13 mouse cellular contexts compared by ENCODE assay signal in the genomic region with DNA sequence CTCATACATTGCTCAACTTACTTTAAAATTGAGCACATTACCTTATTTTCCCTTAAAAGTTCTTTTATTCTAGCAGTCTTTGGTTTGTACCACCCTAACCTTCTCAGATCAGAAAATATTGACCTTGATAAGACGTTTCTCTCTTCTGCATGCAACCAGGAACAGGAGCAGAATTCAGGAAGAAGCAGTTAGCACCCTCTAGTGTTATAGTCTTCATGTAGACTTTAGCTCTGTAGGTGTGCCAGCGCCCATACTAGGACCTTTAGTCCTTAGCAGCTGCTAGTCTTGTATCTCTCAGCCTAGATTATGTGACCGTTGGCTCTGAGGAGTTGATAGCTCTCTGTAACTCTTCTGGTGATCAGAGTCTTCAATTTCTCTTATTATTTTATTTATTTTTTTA.
DNase-seq lines count a peak whose midpoint lies in the region; ATAC-seq lines count a peak whose summit lies in the region.
"Had no signal": no experiment of that assay in that cellular context is flagged by ENCODE, and none has a peak within 500 bp of the region (broad histone marks: within the 10 kb centered on the region; RNA-seq: fewer than 3 reads in every experiment).

No protein-coding gene starts in this region.

- no peak for ATAC-seq in midbrain, embryonic 14.5 days (ENCODE audit: low FRiP score, low TSS enrichment)
- no peak for ATAC-seq in midbrain, embryonic 16.5 days
- ATAC-seq in stomach, embryonic 16.5 days (ENCODE audit: insufficient read depth, low FRiP score) = 0 out of 2 replicates have a peak, but pooled peaks have one; percentile 21
- ATAC-seq in neural tube, embryonic 15.5 days (ENCODE audit: low FRiP score) = no peak

- no peak overlapping the region for H3K9ac ChIP-seq in midbrain, embryonic 14.5 days (replicated peaks; ENCODE audit: low read length)
- H3K9ac ChIP-seq in midbrain, embryonic 16.5 days (ENCODE audit: low read depth, low read length) = no peak overlapping the region
- no peak overlapping the region for H3K9ac ChIP-seq in stomach, embryonic 16.5 days (ENCODE audit: low read length)
- no peak overlapping the region for H3K9ac ChIP-seq in neural tube, embryonic 15.5 days (replicated peaks)
- H3K9ac ChIP-seq: forebrain, embryonic 12.5 days; hindbrain, embryonic 12.5 days; limb, embryonic 12.5 days; neural tube, embryonic 13.5 days had no signal

- H3K9me3 ChIP-seq in midbrain, embryonic 14.5 days (ENCODE audit: control insufficient read depth, low read length) = no peaks in the 10 kb centered on the region
- H3K9me3 ChIP-seq in midbrain, embryonic 16.5 days (replicated peaks; ENCODE audit: control insufficient read depth, low read length, poor library complexity, severe bottlenecking) = no peaks in the 10 kb centered on the region
- H3K9me3 ChIP-seq in stomach, embryonic 16.5 days (replicated peaks; ENCODE audit: control insufficient read depth, low read length) = no peaks in the 10 kb centered on the region
- H3K9me3 ChIP-seq in neural tube, embryonic 15.5 days (replicated peaks) = no peaks in the 10 kb centered on the region
- H3K9me3 ChIP-seq: forebrain, embryonic 12.5 days; hindbrain, embryonic 12.5 days; limb, embryonic 12.5 days; neural tube, embryonic 13.5 days had no signal

- no peak overlapping the region for H3K4me2 ChIP-seq in midbrain, embryonic 14.5 days (ENCODE audit: low read length)
- H3K4me2 ChIP-seq in midbrain, embryonic 16.5 days (ENCODE audit: low read length) = no peak overlapping the region
- H3K4me2 ChIP-seq in stomach, embryonic 16.5 days (ENCODE audit: low read depth, low read length) = no peak overlapping the region
- H3K4me2 ChIP-seq in neural tube, embryonic 15.5 days = no peak overlapping the region
- H3K4me2 ChIP-seq: forebrain, embryonic 12.5 days; hindbrain, embryonic 12.5 days; limb, embryonic 12.5 days; neural tube, embryonic 13.5 days had no signal

- 0 out of 2 replicates have a peak, but pooled peaks cover 4% of the 10 kb centered on the region for H3K36me3 ChIP-seq in midbrain, embryonic 14.5 days (ENCODE audit: control insufficient read depth, insufficient read depth, low read length)
- H3K36me3 ChIP-seq in midbrain, embryonic 16.5 days (ENCODE audit: control insufficient read depth, insufficient read depth, low read length) = no peaks in the 10 kb centered on the region
- H3K36me3 ChIP-seq in stomach, embryonic 16.5 days (ENCODE audit: control insufficient read depth, insufficient read depth, low read length) = no peaks in the 10 kb centered on the region
- H3K36me3 ChIP-seq in neural tube, embryonic 15.5 days = peaks cover 3% of the 10 kb centered on the region; the same call in 1 of the 2 replicates
- H3K36me3 ChIP-seq: forebrain, embryonic 12.5 days; hindbrain, embryonic 12.5 days; limb, embryonic 12.5 days; neural tube, embryonic 13.5 days had no signal

- DNase-seq in heart, adult 8-10 months (ENCODE audit: low spot score) = peak; percentile 42
- no peak for DNase-seq in heart, postnatal 36 days
- peak; percentile 27 for DNase-seq in midbrain, embryonic 14.5 days
- DNase-seq in induced T-regulatory cell, adult 2 months (ENCODE audit: low read depth) = peak; percentile 22
- DNase-seq in gastrocnemius, postnatal 14 days = no peak
- DNase-seq: cerebellum, adult 11-12 months had no signal

- H3K27ac ChIP-seq in midbrain, embryonic 14.5 days (replicated peaks; ENCODE audit: low read depth, low read length) = no peak overlapping the region
- no peak overlapping the region for H3K27ac ChIP-seq in midbrain, embryonic 16.5 days (ENCODE audit: low read length)
- H3K27ac ChIP-seq in stomach, embryonic 16.5 days (ENCODE audit: low read length) = no peak overlapping the region
- H3K27ac ChIP-seq in neural tube, embryonic 15.5 days (replicated peaks) = no peak overlapping the region
- H3K27ac ChIP-seq: forebrain, embryonic 12.5 days; hindbrain, embryonic 12.5 days; limb, embryonic 12.5 days; neural tube, embryonic 13.5 days had no signal

- 73% methylated on average over 3 of the region's 3 CpGs for WGBS in midbrain, embryonic 14.5 days
- WGBS in midbrain, embryonic 16.5 days = 71% methylated on average over 3 of the region's 3 CpGs
- 56% methylated on average over 3 of the region's 3 CpGs for WGBS in stomach, embryonic 16.5 days
- WGBS in neural tube, embryonic 15.5 days = 58% methylated on average over 3 of the region's 3 CpGs

- no peaks in the 10 kb centered on the region for H3K27me3 ChIP-seq in midbrain, embryonic 14.5 days (ENCODE audit: control insufficient read depth, insufficient read depth, low read length)
- H3K27me3 ChIP-seq in midbrain, embryonic 16.5 days (ENCODE audit: control insufficient read depth, insufficient read depth, low read depth, low read length) = no peaks in the 10 kb centered on the region
- H3K27me3 ChIP-seq in stomach, embryonic 16.5 days (ENCODE audit: control insufficient read depth, insufficient read depth, low read length) = no peaks in the 10 kb centered on the region
- H3K27me3 ChIP-seq in neural tube, embryonic 15.5 days (replicated peaks) = no peaks in the 10 kb centered on the region
- H3K27me3 ChIP-seq: forebrain, embryonic 12.5 days; hindbrain, embryonic 12.5 days; limb, embryonic 12.5 days; neural tube, embryonic 13.5 days had no signal

- intact Hi-C loops in heart, postnatal 36 days (cut with DNase I) = loop anchor here (1.0 to 10.0 kb wide), 2 partner anchors 114 to 274 kb away; no protein-coding TSS in a partner anchor
- intact Hi-C loops in gastrocnemius, postnatal 14 days (cut with DNase I; ENCODE audit: low total_unique reads) = loop anchor here (5.0 kb wide), 1 partner anchor 112 kb away; no protein-coding TSS in a partner anchor

- no peaks in the 10 kb centered on the region for H3K4me1 ChIP-seq in midbrain, embryonic 14.5 days (ENCODE audit: control insufficient read depth, insufficient read depth, low read length)
- no peaks in the 10 kb centered on the region for H3K4me1 ChIP-seq in midbrain, embryonic 16.5 days (ENCODE audit: control insufficient read depth, insufficient read depth, low read length)
- H3K4me1 ChIP-seq in stomach, embryonic 16.5 days (ENCODE audit: control insufficient read depth, insufficient read depth, low read length) = no peaks in the 10 kb centered on the region
- no peaks in the 10 kb centered on the region for H3K4me1 ChIP-seq in neural tube, embryonic 15.5 days
- H3K4me1 ChIP-seq: forebrain, embryonic 12.5 days; hindbrain, embryonic 12.5 days; limb, embryonic 12.5 days; neural tube, embryonic 13.5 days had no signal

- no peak overlapping the region for H3K4me3 ChIP-seq in midbrain, embryonic 14.5 days (replicated peaks; ENCODE audit: low read depth, low read length)
- no peak overlapping the region for H3K4me3 ChIP-seq in midbrain, embryonic 16.5 days (ENCODE audit: low read depth, low read length)
- H3K4me3 ChIP-seq in stomach, embryonic 16.5 days (replicated peaks; ENCODE audit: low read length) = no peak overlapping the region
- H3K4me3 ChIP-seq in neural tube, embryonic 15.5 days (replicated peaks) = no peak overlapping the region
- H3K4me3 ChIP-seq: forebrain, embryonic 12.5 days; hindbrain, embryonic 12.5 days; limb, embryonic 12.5 days; neural tube, embryonic 13.5 days had no signal

Comparison
In these comparisons a context has a peak if more than half of its experiments do, and no peak if none do; other contexts are left out.
1. DNase-seq: peak in heart, adult 8-10 months (single experiment), midbrain, embryonic 14.5 days (single experiment) and induced T-regulatory cell, adult 2 months (single experiment); none in heart, postnatal 36 days (0 of 2) and gastrocnemius, postnatal 14 days (single experiment).